Mouse (Mus musculus): ENCODE data around the gene Insr.
"Not testable (repeated sequence)": the region's sequence is repeated elsewhere in the genome, so short reads cannot be mapped to it uniquely, and the experiment has no call there.

The Insr gene

GRCm38 (mm10) chr8:3202792-3203191 is 76.6 kb downstream of the Insr start:
- no peak for DNase-seq (ENCODE audit: extremely low spot score, low spot score)

GRCm38 (mm10) chr8:3194297-3194696 is 85.1 kb downstream of the Insr start:
- DNase-seq (ENCODE audit: extremely low spot score, low spot score), result not testable (repeated sequence)

- DNase-seq (ENCODE audit: extremely low spot score, low spot score), result no peak
Observed at GRCm38 (mm10) chr8:3191006-3191405, 88.4 kb downstream of the Insr start.

- no peak for DNase-seq (ENCODE audit: extremely low spot score, low spot score)
Observed at GRCm38 (mm10) chr8:3187456-3187855, 92.0 kb downstream of the Insr start.

GRCm38 (mm10) chr8:3179930-3180329 is 99.5 kb downstream of the Insr start:
- no peak for DNase-seq (ENCODE audit: extremely low spot score, low spot score)

GRCm38 (mm10) chr8:3177440-3177839 is 102.0 kb downstream of the Insr start:
- DNase-seq (ENCODE audit: extremely low spot score, low spot score), result no peak

- no peak for DNase-seq (ENCODE audit: extremely low spot score, low spot score)
Observed at GRCm38 (mm10) chr8:3172246-3172645, 107.2 kb downstream of the Insr start.

- no peak for DNase-seq (ENCODE audit: extremely low spot score, low spot score)
Observed at GRCm38 (mm10) chr8:3146506-3146905, 132.9 kb downstream of the Insr start.

GRCm38 (mm10) chr8:3100416-3100815 is 179.0 kb downstream of the Insr start:
- DNase-seq (ENCODE audit: extremely low spot score, low spot score), result not testable (repeated sequence)

Data from neural tube, embryonic 10.5 days (tissue).